Mouse (Mus musculus): ENCODE measurements around the gene Olfr1404.
"Not testable (repeated sequence)": the region's sequence is repeated elsewhere in the genome, so short reads cannot be mapped to it uniquely, and the experiment has no call there.

Olfr1404 gene

DNA sequence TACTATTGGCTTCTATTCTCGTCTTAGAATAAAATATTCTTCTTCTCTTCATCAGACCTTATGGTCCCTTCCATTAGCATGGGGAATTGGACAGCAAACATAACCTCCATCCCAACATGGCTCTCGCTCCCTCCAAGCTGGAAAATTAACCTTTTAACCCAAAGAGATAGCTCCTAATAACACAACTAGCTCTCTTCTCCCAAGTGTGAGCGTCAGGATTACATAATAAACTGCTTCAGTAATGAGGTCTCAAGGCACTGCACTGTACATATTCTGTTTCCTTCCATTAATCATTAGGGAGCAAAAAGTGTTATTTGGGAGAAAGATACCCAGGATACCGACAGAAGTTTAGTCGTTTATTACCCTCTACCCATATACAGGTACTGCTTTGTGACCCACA is at the start of gene Olfr1404:
TSS of gene Olfr1404 (plus strand) at position 301 of the 400 bp plus-strand sequence.
- DNase-seq (ENCODE audit: low spot score in 2 of 2), result no peak

- DNase-seq (ENCODE audit: low spot score in 2 of 2), result no peak
Observed at GRCm38 (mm10) chr1:173174154-173174842, 37.9 kb upstream of the Olfr1404 start.

DNA sequence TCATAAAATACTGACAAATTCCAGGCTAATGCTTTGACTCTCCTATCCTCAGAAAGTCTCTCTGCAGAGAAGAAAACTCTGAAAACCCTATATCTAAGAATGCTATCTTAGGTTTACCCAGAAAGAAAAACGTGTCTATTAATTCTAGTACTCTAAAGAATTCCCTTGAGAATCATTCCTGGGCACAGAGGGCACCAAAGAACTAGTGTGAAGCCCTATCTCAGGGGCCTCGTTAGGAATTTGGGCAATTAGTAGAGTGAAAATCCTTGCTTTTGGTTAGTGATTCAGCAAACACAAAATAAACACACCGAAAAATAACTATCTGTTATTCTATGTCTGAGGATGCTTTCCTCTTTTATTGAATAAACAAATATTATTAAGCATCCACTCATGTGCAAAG is 21.7 kb upstream of the Olfr1404 start, which contains the start of gene Olfr1406:
TSS of gene Olfr1406 (minus strand) at position 101 of the 400 bp plus-strand sequence.
- no peak for DNase-seq (ENCODE audit: low spot score in 2 of 2)

GRCm38 (mm10) chr1:173192059-173192458 is 20.1 kb upstream of the Olfr1404 start:
- no peak for DNase-seq (ENCODE audit: low spot score in 2 of 2)

- no peak for DNase-seq (ENCODE audit: low spot score in 2 of 2)
Observed at GRCm38 (mm10) chr1:173196359-173196758, 15.8 kb upstream of the Olfr1404 start.

- DNase-seq (ENCODE audit: low spot score in 2 of 2), result no peak
Observed at GRCm38 (mm10) chr1:173197508-173197907, 14.7 kb upstream of the Olfr1404 start, which contains the start of gene Olfr218. Gene Olfr218 (plus strand): TSS chr1:173197808.

DNA sequence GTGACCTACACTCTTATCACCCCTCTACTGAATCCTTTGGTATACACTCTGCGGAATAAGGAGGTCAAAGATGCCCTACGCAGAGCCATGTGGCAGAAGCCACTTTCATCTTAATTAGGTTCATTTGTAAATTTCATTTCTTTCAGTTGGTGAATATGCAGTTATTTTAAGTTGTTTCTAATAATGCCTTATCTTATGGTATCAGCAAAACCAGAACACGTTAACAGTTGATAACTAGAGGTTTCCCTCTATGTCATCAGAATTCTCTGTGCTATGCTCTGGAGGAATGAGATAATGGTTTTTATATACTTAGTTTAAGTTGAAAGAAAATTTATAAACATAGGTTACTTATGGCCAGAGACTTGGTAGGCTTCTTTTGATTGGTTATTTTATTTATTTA is 4.3 kb downstream of the Olfr1404 start:
- no peak for DNase-seq (ENCODE audit: low spot score in 2 of 2)

GRCm38 (mm10) chr1:173227081-173227480 is 14.9 kb downstream of the Olfr1404 start, which contains the start of gene Fcer1a:
Gene Fcer1a (minus strand): TSS chr1:173227214.
- DNase-seq (ENCODE audit: low spot score in 2 of 2), result no peak

DNA sequence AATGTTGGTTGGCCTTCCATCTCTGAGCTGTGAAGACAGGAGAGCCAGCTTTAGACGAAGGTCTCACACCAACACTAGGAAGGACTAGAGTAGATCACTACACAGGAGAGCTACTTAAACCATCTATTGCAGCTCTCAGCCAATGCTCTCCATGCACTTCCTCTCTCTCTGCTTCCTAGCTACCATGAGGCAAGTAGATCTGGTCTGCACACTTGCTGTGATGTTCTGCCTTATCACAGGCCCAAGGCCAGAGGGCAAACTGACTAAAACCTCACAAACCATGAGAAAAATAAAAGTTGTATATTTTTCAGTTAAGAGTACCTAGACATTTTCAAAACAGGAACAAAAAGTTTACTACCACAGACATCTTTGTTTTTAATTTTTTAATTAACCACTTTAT is 24.8 kb downstream of the Olfr1404 start:
- DNase-seq (ENCODE audit: low spot score in 2 of 2), result not testable (repeated sequence)

DNA sequence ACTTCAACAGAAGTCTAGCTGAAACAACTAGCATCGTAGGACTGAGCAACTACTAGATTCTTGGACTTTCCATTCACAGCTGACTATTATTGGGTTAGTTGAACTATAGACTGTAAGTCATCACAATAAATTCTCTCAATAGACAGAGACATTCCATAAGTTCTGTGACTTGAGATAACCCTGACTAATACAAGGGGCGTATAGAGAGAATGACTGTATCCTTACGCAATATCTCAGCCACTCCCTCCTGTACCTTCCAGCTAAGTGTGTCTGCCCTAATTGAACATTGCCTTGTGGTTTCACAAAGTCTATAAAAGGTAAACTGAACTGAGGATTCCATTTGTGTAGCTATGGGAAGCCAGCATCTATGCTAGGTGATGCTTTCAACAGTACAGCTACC is 37.7 kb downstream of the Olfr1404 start:
- no peak for DNase-seq (ENCODE audit: low spot score in 2 of 2)

- DNase-seq (ENCODE audit: low spot score in 2 of 2), result no peak
Observed at GRCm38 (mm10) chr1:173265701-173266100, 53.5 kb downstream of the Olfr1404 start, which contains the start of gene Olfr418. Gene Olfr418 (plus strand): TSS chr1:173266001.
